Mouse (Mus musculus) kidney, postnatal 0 days (tissue): ENCODE measurements around the gene Rps18. TPM values are rescaled to one million over a fixed set of nuclear protein-coding genes. Genes with fewer than 3 reads are reported as not detected.
A peak's percentile ranks its signal among the peaks of the same experiment; 100 is the strongest.

Experiments
- ATAC-seq: fragments of 200-750 bp; cut with Nextera tagmentation; replicated peaks from 2 replicates; pipeline ENCODE4 v1.8.0; 2017; ENCODE audit warnings: low read depth, moderate number of reproducible peaks, moderate TSS enrichment, moderate library complexity; ENCODE audit not compliant: low FRiP score
- DNase-seq: peaks from one replicate; pipeline ENCODE4 v3.0.0-alpha.2; 2016; ENCODE audit warnings: low spot score
- H3K27ac ChIP-seq: fragments of 300-500 bp; sonication (generic); 2 replicates; pipeline ENCODE4 v1.5.1; 2014; ENCODE audit warnings: mild to moderate bottlenecking
- H3K27me3 ChIP-seq: fragments of 300-500 bp; sonication (generic); 2 replicates; pipeline ENCODE4 v1.6.1; 2014; ENCODE audit warnings: low read length, mixed read lengths; ENCODE audit not compliant: insufficient read depth
- H3K36me3 ChIP-seq: fragments of 300-500 bp; sonication (generic); 2 replicates; pipeline ENCODE4 v1.6.1; 2014; ENCODE audit warnings: low read length, mixed read lengths; ENCODE audit not compliant: insufficient read depth
- H3K4me1 ChIP-seq: fragments of 300-500 bp; sonication (generic); replicated peaks from 2 replicates; pipeline ENCODE4 v1.6.1; 2014; ENCODE audit warnings: antibody characterized with exemption, low read length, mixed read lengths; ENCODE audit not compliant: insufficient read depth
- H3K4me2 ChIP-seq: fragments of 300-500 bp; sonication (generic); 2 replicates; pipeline ENCODE4 v1.6.1; 2014; ENCODE audit warnings: mild to moderate bottlenecking, low read length, moderate library complexity, mixed read lengths
- H3K4me3 ChIP-seq: fragments of 300-500 bp; sonication (generic); replicated peaks from 2 replicates; pipeline ENCODE4 v1.5.1; 2014; ENCODE audit warnings: low read depth, low read length
- H3K9ac ChIP-seq: fragments of 300-500 bp; sonication (generic); 2 replicates; pipeline ENCODE4 v1.6.1; 2014; ENCODE audit warnings: low read depth, low read length
- H3K9me3 ChIP-seq: fragments of 300-500 bp; sonication (generic); replicated peaks from 2 replicates; pipeline ENCODE4 v1.6.1; 2016; ENCODE audit warnings: low read length, inconsistent platforms, mixed read lengths
- CTCF ChIP-seq: IDR thresholded peaks from 2 replicates; pipeline ENCODE4 v1.5.1; 2016; ENCODE audit warnings: antibody characterized with exemption, low read depth, mild to moderate bottlenecking, moderate library complexity
- WGBS: fragments of 180-500 bp; shearing (Covaris S2); extraction: QIAGEN DNeasy Blood & Tissue Kit; methylation state at CpG from one replicate; pipeline ENCODE4 v1.1.7; 2014; 5-methylcytosine and 5-hydroxymethylcytosine counted together
- polyA plus RNA-seq: library from polyadenylated mRNA; unstranded; fragments of >200 nt; fragmentation: Nextera tagmentation; extraction: Ambion mirVana; gene quantifications from 2 replicates; pipeline ENCODE4 v1.2.1, GENCODE M21; 2015

Rps18 gene
- polyA plus RNA-seq, 1 experiment from 2014 or later, result 2,304 TPM

DNA sequence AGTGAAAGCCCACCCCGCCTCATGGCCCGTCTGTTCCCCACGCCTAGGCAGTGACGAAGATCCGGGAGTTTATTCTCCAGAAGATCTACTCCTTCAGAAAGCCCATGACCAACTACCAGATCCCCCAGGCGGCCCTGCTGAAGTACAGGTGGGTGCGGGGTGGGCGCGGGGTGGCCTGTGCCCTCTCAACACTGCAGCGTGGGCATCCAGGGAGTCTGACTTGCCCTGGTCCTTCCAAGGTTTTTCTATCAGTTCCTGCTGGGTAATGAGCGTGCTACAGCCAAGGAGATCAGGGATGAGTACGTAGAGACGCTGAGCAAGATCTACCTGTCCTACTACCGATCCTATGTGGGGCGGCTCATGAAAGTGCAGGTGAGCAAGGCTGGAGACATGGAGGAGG lies 4.1 kb upstream of the Rps18 start:
- H3K4me3 ChIP-seq, result no peak overlapping the region
- TF ChIP-seq CTCF, result no peak
- H3K36me3 ChIP-seq, result peaks cover 41% of the 10 kb centered on the region
- H3K4me2 ChIP-seq, result no peak overlapping the region
- ATAC-seq, result no peak
- no peaks in the 10 kb centered on the region for H3K4me1 ChIP-seq
- H3K27me3 ChIP-seq, result no peaks in the 10 kb centered on the region
- 94% methylated on average over 15 of the region's 15 CpGs for WGBS
- DNase-seq, result no peak
- no peaks in the 10 kb centered on the region for H3K9me3 ChIP-seq
- H3K9ac ChIP-seq, result no peak overlapping the region
- H3K27ac ChIP-seq, result no peak overlapping the region

DNA sequence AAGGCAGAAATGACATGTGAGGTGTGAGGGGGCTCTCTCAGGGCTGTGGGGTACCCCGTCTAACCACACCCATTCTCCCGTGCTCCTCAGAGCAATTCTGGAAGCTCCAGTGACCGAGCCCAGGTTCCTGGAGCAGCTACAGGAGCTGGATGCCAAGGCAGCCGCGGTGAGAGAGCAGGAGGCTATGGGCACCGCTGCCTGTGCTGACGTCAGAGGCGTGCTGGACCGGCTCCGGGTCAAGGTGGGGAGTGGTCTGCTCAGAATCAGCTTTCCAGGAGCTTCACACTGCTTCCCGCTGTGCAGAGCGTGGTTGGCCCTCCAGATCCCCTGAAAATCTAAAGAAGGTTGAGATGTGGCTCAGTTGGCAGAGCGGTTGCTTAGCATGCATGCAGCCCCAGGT lies 3.3 kb upstream of the Rps18 start:
- H3K4me2 ChIP-seq, result no peak overlapping the region
- H3K27ac ChIP-seq, result no peak overlapping the region
- no peak for DNase-seq
- peaks cover 6% of the 10 kb centered on the region for H3K4me1 ChIP-seq
- WGBS, result 94% methylated on average over 13 of the region's 13 CpGs
- H3K27me3 ChIP-seq, result no peaks in the 10 kb centered on the region
- peaks cover 42% of the 10 kb centered on the region for H3K36me3 ChIP-seq
- ATAC-seq, result no peak
- no peak overlapping the region for H3K9ac ChIP-seq
- H3K4me3 ChIP-seq, result no peak overlapping the region
- H3K9me3 ChIP-seq, result no peaks in the 10 kb centered on the region
- no peak for TF ChIP-seq CTCF

DNA sequence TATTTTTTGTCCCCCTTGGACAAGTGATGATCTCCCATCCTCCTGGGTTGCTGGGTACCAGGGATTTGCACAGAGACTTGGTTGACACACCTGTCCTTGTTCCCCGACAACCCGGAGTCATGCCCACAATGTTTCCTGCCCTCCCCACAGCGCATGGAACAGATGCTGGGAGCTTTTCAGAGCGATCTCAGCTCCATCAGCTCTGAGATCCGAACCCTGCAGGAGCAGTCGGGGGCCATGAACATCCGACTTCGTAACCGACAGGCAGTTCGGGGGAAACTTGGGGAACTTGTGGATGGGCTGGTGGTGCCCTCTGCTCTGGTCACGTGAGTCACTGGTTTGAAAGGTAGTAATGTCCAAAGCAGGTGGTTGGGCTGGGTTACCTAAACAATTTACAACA lies 2.6 kb upstream of the Rps18 start:
- no peaks in the 10 kb centered on the region for H3K9me3 ChIP-seq
- no peak overlapping the region for H3K4me2 ChIP-seq
- H3K27me3 ChIP-seq, result no peaks in the 10 kb centered on the region
- H3K9ac ChIP-seq, result no peak overlapping the region
- peaks cover 48% of the 10 kb centered on the region for H3K36me3 ChIP-seq
- no peak for DNase-seq
- peaks cover 11% of the 10 kb centered on the region for H3K4me1 ChIP-seq
- WGBS, result 94% methylated on average over 11 of the region's 11 CpGs
- no peak for ATAC-seq
- TF ChIP-seq CTCF, result no peak
- H3K27ac ChIP-seq, result no peak overlapping the region
- H3K4me3 ChIP-seq, result no peak overlapping the region

DNA sequence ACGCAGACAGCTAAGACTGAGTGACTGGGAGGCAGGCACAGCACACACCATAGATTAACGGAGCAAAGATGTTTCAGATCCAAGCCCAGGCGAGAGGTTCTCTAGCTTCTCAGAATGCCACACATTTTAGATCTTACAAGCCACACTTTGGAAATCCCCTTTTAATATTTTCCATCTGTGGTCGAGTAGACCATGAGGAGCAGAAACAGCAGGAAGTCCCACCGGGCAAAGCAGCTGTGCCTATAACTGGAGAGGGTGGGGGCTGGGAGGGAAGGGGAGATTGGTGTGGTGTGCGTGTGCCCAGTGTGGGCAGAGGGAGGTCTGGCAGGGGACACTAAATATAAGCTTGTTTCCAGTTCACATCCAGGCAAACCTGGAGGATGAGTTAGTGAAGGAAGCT lies 1.7 kb upstream of the Rps18 start:
- Histone ChIP-seq H3K9me3 (no peaks in the 10 kb centered on the region), H3K27ac (no peak overlapping the region), H3K9ac (no peak overlapping the region), H3K4me1 (peaks cover 16% of the 10 kb centered on the region), H3K4me2 (no peak overlapping the region), H3K4me3 (no peak overlapping the region), H3K36me3 (peaks cover 47% of the 10 kb centered on the region), H3K27me3 (no peaks in the 10 kb centered on the region)
- 89% methylated on average over 6 of the region's 6 CpGs for WGBS
- DNase-seq (no peak), ATAC-seq (no peak)
- no peak for TF ChIP-seq CTCF

DNA sequence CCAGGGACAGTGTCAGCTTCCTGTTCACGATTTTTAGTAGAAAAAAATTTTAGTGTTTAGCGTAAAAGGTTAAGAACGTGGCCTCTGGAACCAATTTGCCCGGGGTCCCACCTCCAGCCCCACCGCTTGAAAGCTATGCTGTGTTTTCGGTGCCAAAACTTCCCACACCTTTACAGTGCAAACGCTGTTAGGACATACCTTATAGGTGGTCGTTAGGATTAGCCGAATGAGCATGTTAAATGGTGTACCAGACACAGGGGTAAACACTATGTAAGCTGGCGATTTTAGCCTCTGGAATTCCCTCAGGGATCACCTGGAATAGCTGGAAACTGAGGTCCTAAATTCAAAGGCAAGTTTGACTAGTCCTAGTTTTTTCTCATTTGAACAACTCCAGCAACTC lies 535 bp upstream of the Rps18 start:
- Histone ChIP-seq H3K4me1 (peaks cover 23% of the 10 kb centered on the region), H3K9me3 (no peaks in the 10 kb centered on the region), H3K27me3 (no peaks in the 10 kb centered on the region), H3K9ac (peak overlapping the region; percentile 84), H3K27ac (peak overlapping the region; percentile 91), H3K4me3 (peak overlapping the region; percentile 94), H3K36me3 (peaks cover 38% of the 10 kb centered on the region), H3K4me2 (peak overlapping the region; percentile 84)
- ATAC-seq, result no peak
- 6% methylated on average over 10 of the region's 10 CpGs for WGBS
- no peak for TF ChIP-seq CTCF
- no peak for DNase-seq

DNA sequence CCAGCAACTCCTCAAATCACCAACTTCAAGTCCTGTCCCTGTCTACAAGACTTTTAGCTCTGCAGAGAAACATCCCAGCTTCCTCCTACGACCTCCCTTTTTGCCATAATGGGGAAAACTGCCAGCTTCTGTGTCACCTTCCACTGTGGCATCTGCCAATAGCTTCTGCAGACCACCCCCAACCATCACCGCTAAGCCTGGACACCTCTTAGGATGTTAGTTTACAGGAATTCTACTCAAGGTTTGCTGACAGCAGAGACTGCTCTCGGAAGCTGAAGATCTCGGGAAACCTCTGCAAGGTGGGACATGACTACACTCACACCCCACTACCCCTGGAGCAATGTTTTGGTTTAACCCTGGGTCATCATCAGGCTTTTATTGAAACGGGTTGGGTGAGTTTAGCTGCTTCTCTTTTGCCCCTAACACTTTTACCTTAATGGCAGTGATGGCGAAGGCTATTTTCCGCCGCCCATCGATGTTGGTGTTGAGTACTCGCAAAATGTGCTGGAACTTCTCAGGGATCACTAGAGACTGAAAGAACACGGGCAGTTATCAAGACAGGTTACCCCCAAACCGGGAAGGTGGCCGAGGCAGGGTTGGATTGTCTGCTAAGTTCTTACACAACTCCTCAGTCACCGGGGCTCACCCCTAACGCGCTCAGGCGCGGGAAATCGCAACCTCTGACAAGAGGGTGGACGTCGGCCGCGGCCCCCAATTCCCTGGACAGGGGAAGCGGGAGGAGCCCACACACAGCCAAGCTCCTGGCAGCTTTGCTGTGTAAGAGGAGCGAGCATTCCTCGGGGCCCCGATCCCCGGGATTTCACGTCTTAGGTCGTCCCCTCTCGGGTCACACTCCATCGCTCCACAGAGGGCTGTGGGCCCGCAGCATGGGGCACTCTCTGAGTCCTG lies 901 bp downstream of the Rps18 start:
- Histone ChIP-seq H3K27me3 (no peaks in the 10 kb centered on the region), H3K36me3 (peaks cover 30% of the 10 kb centered on the region), H3K4me3 (peak overlapping the region; percentile 94), H3K9me3 (no peaks in the 10 kb centered on the region), H3K4me2 (peak overlapping the region; percentile 80), H3K27ac (peak overlapping the region; percentile 91), H3K9ac (peak overlapping the region; percentile 94), H3K4me1 (peaks cover 29% of the 10 kb centered on the region)
- DNase-seq (peak; percentile 42), ATAC-seq (no peak; the same call in 1 of the 2 replicates)
- TF ChIP-seq CTCF, result no peak
- under 1% methylated on average over 33 of the region's 33 CpGs for WGBS
